Mouse (Mus musculus): Measurements from ENCODE around the gene Mmp25. TPM values are rescaled to one million over a fixed set of nuclear protein-coding genes. Genes with fewer than 3 reads are reported as not detected.

Mmp25 gene
- total RNA-seq, 1 experiment, result 4.7 TPM

DNA sequence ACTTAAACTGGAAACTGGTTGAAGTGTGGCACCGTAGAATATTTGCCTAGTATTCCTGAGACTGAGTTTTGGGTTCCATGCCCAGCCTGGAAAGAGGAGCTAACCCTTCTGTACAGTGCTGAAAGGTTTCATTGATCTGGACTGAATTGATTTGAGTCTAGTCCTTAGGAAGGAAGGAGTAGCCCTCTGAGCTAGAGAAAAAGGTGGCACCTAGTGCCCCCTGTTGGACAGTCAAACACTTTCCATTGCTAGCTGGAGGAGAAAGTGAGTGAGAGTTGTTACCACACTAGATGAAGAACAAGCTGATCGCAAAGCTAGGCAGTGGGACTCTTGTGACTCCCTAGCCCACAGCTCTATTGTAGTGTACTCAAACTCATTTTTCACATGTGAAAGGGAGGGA, 41.5 kb downstream of the Mmp25 start:
- TF ChIP-seq MAFK (IDR thresholded peaks at IDR 0.05; ENCODE audit: insufficient read depth, low read depth, low read length) (no peak), HCFC1 (IDR thresholded peaks at IDR 0.05; ENCODE audit: borderline replicate concordance, insufficient read depth, low read length) (no peak), ZC3H11A (IDR thresholded peaks at IDR 0.05; ENCODE audit: borderline replicate concordance, low read depth, low read length) (0 out of 2 replicates have a peak, but pooled peaks have one; percentile 19), CHD2 (IDR thresholded peaks at IDR 0.05; ENCODE audit: low read depth, low read length) (no peak), ZNF384 (IDR thresholded peaks at IDR 0.05; ENCODE audit: low read depth, low read length) (0 out of 2 replicates have a peak, but pooled peaks have one; percentile 8)
- peak overlapping the region; percentile 27; the same call in 1 of the 2 replicates for H3K9ac ChIP-seq (ENCODE audit: insufficient read depth, low read depth, low read length, poor library complexity, severe bottlenecking)
- H3K4me3 ChIP-seq (ENCODE audit: insufficient read depth in 1 of 2, low read depth in 1 of 2, low read length in 2 of 2, poor library complexity in 1 of 2, severe bottlenecking in 1 of 2), result peak overlapping the region; percentile 25 to 92; a peak in 3 of 4 replicates
- peak; percentile 75 for DNase-seq (ENCODE audit: low read depth, low spot score)
- no peaks in the 10 kb centered on the region for H3K9me3 ChIP-seq (ENCODE audit: control insufficient read depth, insufficient read depth, low read depth, low read length)
- H3K27ac ChIP-seq (ENCODE audit: insufficient read depth, low read depth, low read length, poor library complexity, severe bottlenecking), result peak overlapping the region; percentile 53; the same call in 1 of the 2 replicates
- H3K4me1 ChIP-seq (ENCODE audit: control insufficient read depth in 2 of 2, insufficient read depth in 2 of 2, low read length in 2 of 2, poor library complexity in 1 of 2), result peaks cover 7 to 9% of the 10 kb centered on the region in 2 experiments; a peak in 3 of 4 replicates
- in situ Hi-C loops (cut with MboI; ENCODE audit: low sequenced_read_pairs in 2 of 2, unreplicated experiment in 2 of 2), result no loop called here
- H3K36me3 ChIP-seq (ENCODE audit: control insufficient read depth, insufficient read depth, low read length, poor library complexity, severe bottlenecking), result peaks cover 34% of the 10 kb centered on the region

DNA sequence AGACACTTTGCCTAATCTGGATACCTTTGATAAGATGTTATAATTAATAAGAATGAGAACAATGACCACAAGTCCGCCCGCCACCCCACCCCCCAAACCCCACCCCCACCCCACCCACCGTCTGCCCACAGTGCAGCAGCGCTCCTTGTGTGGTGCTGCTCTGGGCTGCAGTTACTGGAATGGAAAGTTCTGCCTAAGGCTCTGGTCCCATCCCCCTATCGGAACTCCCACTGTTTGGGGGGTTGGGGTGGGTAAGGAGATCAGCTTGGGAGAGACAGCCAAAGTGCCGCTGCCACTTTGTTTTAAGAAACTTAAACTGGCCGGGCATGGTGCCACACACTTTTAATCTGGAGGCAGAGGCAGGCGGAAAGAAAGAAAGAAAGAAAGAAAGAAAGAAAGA, 42.0 kb downstream of the Mmp25 start:
- peak overlapping the region; percentile 81 to 92 for H3K4me3 ChIP-seq (ENCODE audit: insufficient read depth in 1 of 2, low read depth in 1 of 2, low read length in 2 of 2, poor library complexity in 1 of 2, severe bottlenecking in 1 of 2)
- peaks cover 31% of the 10 kb centered on the region for H3K36me3 ChIP-seq (ENCODE audit: control insufficient read depth, insufficient read depth, low read length, poor library complexity, severe bottlenecking)
- H3K9me3 ChIP-seq (ENCODE audit: control insufficient read depth, insufficient read depth, low read depth, low read length), result no peaks in the 10 kb centered on the region
- no peak for DNase-seq (ENCODE audit: low read depth, low spot score)
- peaks cover 7 to 9% of the 10 kb centered on the region in 2 experiments; a peak in 3 of 4 replicates for H3K4me1 ChIP-seq (ENCODE audit: control insufficient read depth in 2 of 2, insufficient read depth in 2 of 2, low read length in 2 of 2, poor library complexity in 1 of 2)
- peak overlapping the region; percentile 67; the same call in 1 of the 2 replicates for H3K9ac ChIP-seq (ENCODE audit: insufficient read depth, low read depth, low read length, poor library complexity, severe bottlenecking)
- in situ Hi-C loops (cut with MboI; ENCODE audit: low sequenced_read_pairs in 2 of 2, unreplicated experiment in 2 of 2), result no loop called here
- TF ChIP-seq ZC3H11A (IDR thresholded peaks at IDR 0.05; ENCODE audit: borderline replicate concordance, low read depth, low read length), result no peak
- TF ChIP-seq ZNF384 (IDR thresholded peaks at IDR 0.05; ENCODE audit: low read depth, low read length), result no peak
- TF ChIP-seq HCFC1 (IDR thresholded peaks at IDR 0.05; ENCODE audit: borderline replicate concordance, insufficient read depth, low read length), result no peak
- TF ChIP-seq MAFK (IDR thresholded peaks at IDR 0.05; ENCODE audit: insufficient read depth, low read depth, low read length), result no peak
- no peak for TF ChIP-seq CHD2 (IDR thresholded peaks at IDR 0.05; ENCODE audit: low read depth, low read length)
- H3K27ac ChIP-seq (ENCODE audit: insufficient read depth, low read depth, low read length, poor library complexity, severe bottlenecking), result peak overlapping the region; percentile 100; the same call in 1 of the 2 replicates

DNA sequence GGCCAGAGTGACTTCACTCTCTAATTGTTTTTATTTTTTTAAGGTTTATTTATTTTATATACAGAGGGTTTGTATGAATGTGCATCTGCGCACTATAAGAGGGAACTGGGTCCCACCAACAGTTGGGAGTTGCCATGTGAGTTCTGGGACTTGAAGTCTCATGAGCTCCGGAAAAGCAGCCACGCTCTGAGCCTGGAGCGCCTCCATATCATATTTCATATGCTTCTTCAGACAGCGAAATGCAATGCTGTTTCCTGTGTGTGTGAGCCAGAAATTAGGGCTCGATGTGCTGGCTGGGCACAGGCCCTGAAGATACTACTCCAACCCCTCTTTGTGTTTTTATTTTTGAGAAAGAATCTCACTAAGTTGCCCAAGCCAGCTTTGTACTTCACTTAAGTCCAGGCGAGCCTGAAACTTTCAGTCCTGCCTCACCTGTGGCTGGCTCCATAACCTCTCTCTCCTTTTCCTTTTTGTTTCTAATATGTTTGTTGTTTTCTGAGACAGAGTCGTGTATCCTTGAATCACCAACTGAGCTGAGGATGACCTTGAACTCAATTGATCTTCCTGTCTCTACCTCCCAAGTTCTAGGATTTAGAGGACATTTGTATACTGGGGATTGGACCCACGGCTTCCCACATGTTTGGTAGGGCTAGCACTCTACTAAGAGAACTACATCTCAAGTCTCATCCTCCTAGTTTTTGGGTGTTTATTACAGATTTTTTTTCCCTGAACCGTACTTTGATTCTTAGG, 43.1 kb downstream of the Mmp25 start:
- no peak for DNase-seq (ENCODE audit: low read depth, low spot score)
- H3K9ac ChIP-seq (ENCODE audit: insufficient read depth, low read depth, low read length, poor library complexity, severe bottlenecking), result peak overlapping the region; percentile 88
- peak overlapping the region; percentile 100 for H3K27ac ChIP-seq (ENCODE audit: insufficient read depth, low read depth, low read length, poor library complexity, severe bottlenecking)

DNA sequence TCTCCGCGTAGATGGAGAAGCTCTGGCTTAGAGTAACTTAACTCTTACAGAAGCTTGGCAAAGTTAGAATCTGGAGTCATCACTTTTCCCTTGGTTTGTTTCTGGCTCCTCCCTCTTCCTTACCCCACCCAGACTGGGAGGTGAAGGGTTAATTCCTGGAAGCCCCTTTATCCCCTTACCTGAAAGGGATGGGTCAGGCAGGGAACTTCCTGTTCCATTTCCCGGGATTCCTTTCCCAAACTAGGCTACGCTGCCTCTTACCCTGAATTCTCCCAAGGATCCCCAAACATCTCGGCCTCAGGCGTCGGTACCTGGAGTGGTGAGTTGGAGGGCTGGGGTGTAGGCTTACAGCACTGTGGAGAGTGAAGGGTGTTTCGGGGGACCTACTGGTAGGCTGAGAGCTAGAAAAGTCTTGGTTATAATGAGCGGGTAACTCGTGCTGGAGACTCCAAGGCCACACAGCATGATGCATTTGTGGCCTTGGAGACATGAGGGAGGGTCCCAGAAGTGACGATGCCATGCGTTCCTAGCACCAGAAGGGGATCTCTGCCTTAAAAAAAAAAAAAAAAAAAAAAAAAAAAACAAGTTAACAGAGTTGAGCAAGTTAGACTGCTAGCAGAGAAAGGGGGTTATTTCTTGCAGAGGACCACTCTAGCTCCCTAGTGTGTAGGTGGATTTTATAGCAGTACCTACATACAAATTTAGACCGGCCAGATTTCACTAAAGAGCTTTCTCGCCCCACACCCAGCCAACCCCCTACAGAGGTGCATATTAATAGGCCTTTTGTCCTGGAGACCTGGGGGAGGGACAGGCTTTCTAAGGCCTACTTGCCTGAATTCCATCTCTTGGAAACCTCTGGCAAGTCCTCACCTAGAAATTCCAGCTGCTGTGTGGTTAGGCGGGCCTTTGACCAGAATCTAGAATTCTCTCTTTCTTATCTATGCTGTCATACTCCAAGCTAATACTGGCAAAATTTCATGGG, 44.1 kb downstream of the Mmp25 start, which contains the start of gene Zscan10:
TSS of gene Zscan10 (plus strand) at position 216 of the 982 bp plus-strand sequence.
- peak; percentile 84 for DNase-seq (ENCODE audit: low read depth, low spot score)
- Histone ChIP-seq H3K4me3 (ENCODE audit: insufficient read depth in 1 of 2, low read depth in 1 of 2, low read length in 2 of 2, poor library complexity in 1 of 2, severe bottlenecking in 1 of 2) (peak within 1 kb of the TSS; percentile 81 to 92), H3K36me3 (ENCODE audit: control insufficient read depth, insufficient read depth, low read length, poor library complexity, severe bottlenecking) (peaks cover 14% of the 10 kb centered on the region), H3K4me1 (ENCODE audit: control insufficient read depth in 2 of 2, insufficient read depth in 2 of 2, low read length in 2 of 2, poor library complexity in 1 of 2) (peaks cover 8 to 9% of the 10 kb centered on the region in 2 experiments), H3K27ac (ENCODE audit: insufficient read depth, low read depth, low read length, poor library complexity, severe bottlenecking) (peak within 1 kb of the TSS; percentile 100), H3K9me3 (ENCODE audit: control insufficient read depth, insufficient read depth, low read depth, low read length) (no peaks in the 10 kb centered on the region), H3K9ac (ENCODE audit: insufficient read depth, low read depth, low read length, poor library complexity, severe bottlenecking) (peak within 1 kb of the TSS; percentile 96)
- 0 out of 2 replicates have a peak, but pooled peaks have one; percentile 44 for TF ChIP-seq HCFC1 (IDR thresholded peaks at IDR 0.05; ENCODE audit: borderline replicate concordance, insufficient read depth, low read length)
- TF ChIP-seq ZNF384 (IDR thresholded peaks at IDR 0.05; ENCODE audit: low read depth, low read length), result peak; percentile 96
- TF ChIP-seq MAFK (IDR thresholded peaks at IDR 0.05; ENCODE audit: insufficient read depth, low read depth, low read length), result no peak
- TF ChIP-seq CHD2 (IDR thresholded peaks at IDR 0.05; ENCODE audit: low read depth, low read length), result peak; percentile 33; the same call in 1 of the 2 replicates
- no peak for TF ChIP-seq ZC3H11A (IDR thresholded peaks at IDR 0.05; ENCODE audit: borderline replicate concordance, low read depth, low read length)
- in situ Hi-C loops (cut with MboI; ENCODE audit: low sequenced_read_pairs in 2 of 2, unreplicated experiment in 2 of 2), result no loop called here

More for the DNA sequence above, 43.1 kb downstream of the Mmp25 start:
- Histone ChIP-seq H3K9me3 (ENCODE audit: control insufficient read depth, insufficient read depth, low read depth, low read length) (no peaks in the 10 kb centered on the region), H3K4me1 (ENCODE audit: control insufficient read depth in 2 of 2, insufficient read depth in 2 of 2, low read length in 2 of 2, poor library complexity in 1 of 2) (peaks cover 9 to 11% of the 10 kb centered on the region in 2 experiments), H3K36me3 (ENCODE audit: control insufficient read depth, insufficient read depth, low read length, poor library complexity, severe bottlenecking) (peaks cover 22% of the 10 kb centered on the region), H3K4me3 (ENCODE audit: insufficient read depth in 1 of 2, low read depth in 1 of 2, low read length in 2 of 2, poor library complexity in 1 of 2, severe bottlenecking in 1 of 2) (peak overlapping the region; percentile 81 to 92)
- TF ChIP-seq ZC3H11A (IDR thresholded peaks at IDR 0.05; ENCODE audit: borderline replicate concordance, low read depth, low read length) (no peak), ZNF384 (IDR thresholded peaks at IDR 0.05; ENCODE audit: low read depth, low read length) (no peak), HCFC1 (IDR thresholded peaks at IDR 0.05; ENCODE audit: borderline replicate concordance, insufficient read depth, low read length) (no peak), CHD2 (IDR thresholded peaks at IDR 0.05; ENCODE audit: low read depth, low read length) (no peak), MAFK (IDR thresholded peaks at IDR 0.05; ENCODE audit: insufficient read depth, low read depth, low read length) (no peak)
- in situ Hi-C loops (cut with MboI; ENCODE audit: low sequenced_read_pairs in 2 of 2, unreplicated experiment in 2 of 2), result no loop called here

Measured in ES-E14 (cell line).